Mouse (Mus musculus): ENCODE data around the gene Iqch. TPM values are rescaled to one million over a fixed set of nuclear protein-coding genes. Genes with fewer than 3 reads are reported as not detected.
A peak's percentile ranks its signal among the peaks of the same experiment; 100 is the strongest.

The Iqch gene
- polyA plus RNA-seq, 1 experiment from 2014 or later: not detected

DNA sequence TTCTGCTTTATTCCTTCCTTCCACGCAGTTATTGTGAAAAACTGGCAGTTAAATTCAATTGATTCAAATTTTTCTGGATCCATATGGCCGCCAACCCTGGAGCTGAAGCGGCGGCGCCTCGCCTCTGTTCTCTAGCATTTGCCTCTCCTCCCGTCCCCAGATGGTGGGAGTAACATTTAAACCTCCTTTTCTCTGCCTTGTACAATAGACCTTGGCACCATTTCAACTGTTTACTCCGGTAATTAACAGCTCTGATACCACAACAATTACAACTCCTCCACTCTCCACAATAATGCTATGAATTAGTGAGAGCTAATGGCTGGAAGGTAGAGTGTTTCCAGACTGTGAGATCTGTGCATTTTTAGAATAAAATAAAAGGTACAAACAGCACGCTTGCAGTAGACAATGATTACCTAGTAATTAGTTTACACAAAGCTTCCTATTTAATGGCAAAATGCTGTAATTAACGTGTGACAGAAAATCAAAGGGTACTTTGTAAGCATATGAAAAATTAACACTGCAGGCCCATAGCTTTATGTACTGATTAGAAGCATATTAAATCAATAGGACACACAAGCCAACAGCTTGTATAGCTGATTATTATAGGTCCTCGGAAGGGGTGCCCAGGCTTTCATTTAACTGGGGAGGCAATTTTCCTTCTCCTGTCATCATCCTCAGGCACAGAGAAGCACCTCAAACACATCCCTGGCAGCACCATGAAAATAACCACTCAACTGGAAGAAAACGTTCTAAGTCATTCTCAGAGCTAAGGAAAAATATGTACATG, 111.6 kb downstream of the Iqch start:
- ATAC-seq (ENCODE audit: low read depth) (no peak), DNase-seq (no peak)
- no peaks in the 10 kb centered on the region for H3K9me3 ChIP-seq (replicated peaks)
- no peaks in the 10 kb centered on the region for H3K27me3 ChIP-seq
- H3K4me2 ChIP-seq: no peak overlapping the region
- no peak overlapping the region for H3K4me3 ChIP-seq (replicated peaks)
- H3K27ac ChIP-seq: no peak overlapping the region
- no peaks in the 10 kb centered on the region for H3K36me3 ChIP-seq
- WGBS (ENCODE audit: insufficient replicate concordance): 70% methylated on average over 12 of the region's 12 CpGs
- H3K9ac ChIP-seq: no peak overlapping the region
- H3K4me1 ChIP-seq (replicated peaks): peaks cover 20% of the 10 kb centered on the region

GRCm38 (mm10) chr9:63489156-63489555, 113.1 kb downstream of the Iqch start:
- Histone ChIP-seq H3K4me2 (no peak overlapping the region), H3K9me3 (replicated peaks) (no peaks in the 10 kb centered on the region), H3K27me3 (no peaks in the 10 kb centered on the region), H3K36me3 (no peaks in the 10 kb centered on the region), H3K4me1 (replicated peaks) (peaks cover 12% of the 10 kb centered on the region), H3K4me3 (replicated peaks) (no peak overlapping the region), H3K9ac (no peak overlapping the region), H3K27ac (no peak overlapping the region)
- WGBS (ENCODE audit: insufficient replicate concordance): 64% methylated on average over 6 of the region's 6 CpGs
- no peak for ATAC-seq (ENCODE audit: low read depth)
- DNase-seq: no peak

GRCm38 (mm10) chr9:63465561-63465960, 136.7 kb downstream of the Iqch start:
- H3K4me3 ChIP-seq (replicated peaks): no peak overlapping the region
- no peaks in the 10 kb centered on the region for H3K9me3 ChIP-seq (replicated peaks)
- no peaks in the 10 kb centered on the region for H3K4me1 ChIP-seq (replicated peaks)
- H3K27me3 ChIP-seq: no peaks in the 10 kb centered on the region
- H3K9ac ChIP-seq: no peak overlapping the region
- DNase-seq (no peak), ATAC-seq (ENCODE audit: low read depth) (no peak)
- no peaks in the 10 kb centered on the region for H3K36me3 ChIP-seq
- H3K4me2 ChIP-seq: no peak overlapping the region
- 63% methylated on average over 3 of the region's 3 CpGs for WGBS (ENCODE audit: insufficient replicate concordance)
- H3K27ac ChIP-seq: no peak overlapping the region

- 43% methylated on average over 2 of the region's 2 CpGs for WGBS (ENCODE audit: insufficient replicate concordance)
- no peak overlapping the region for H3K4me3 ChIP-seq (replicated peaks)
- no peak overlapping the region for H3K9ac ChIP-seq
- H3K9me3 ChIP-seq (replicated peaks): no peaks in the 10 kb centered on the region
- DNase-seq: peak; percentile 47
- no peak overlapping the region for H3K4me2 ChIP-seq
- H3K4me1 ChIP-seq (replicated peaks): no peaks in the 10 kb centered on the region
- H3K27ac ChIP-seq: no peak overlapping the region
- no peak for ATAC-seq (ENCODE audit: low read depth)
- H3K27me3 ChIP-seq: no peaks in the 10 kb centered on the region
- no peaks in the 10 kb centered on the region for H3K36me3 ChIP-seq
Measured at GRCm38 (mm10) chr9:63462296-63462695, 140.0 kb downstream of the Iqch start.

- H3K4me1 ChIP-seq (replicated peaks): no peaks in the 10 kb centered on the region
- H3K27ac ChIP-seq: no peak overlapping the region
- H3K9me3 ChIP-seq (replicated peaks): no peaks in the 10 kb centered on the region
- DNase-seq (no peak), ATAC-seq (ENCODE audit: low read depth) (no peak)
- no peak overlapping the region for H3K4me2 ChIP-seq
- no peaks in the 10 kb centered on the region for H3K27me3 ChIP-seq
- H3K36me3 ChIP-seq: no peaks in the 10 kb centered on the region
- H3K9ac ChIP-seq: no peak overlapping the region
- H3K4me3 ChIP-seq (replicated peaks): no peak overlapping the region
Measured at GRCm38 (mm10) chr9:63456401-63456800, 145.9 kb downstream of the Iqch start.

GRCm38 (mm10) chr9:63454341-63454740, 148.0 kb downstream of the Iqch start:
- H3K4me3 ChIP-seq (replicated peaks): no peak overlapping the region
- WGBS (ENCODE audit: insufficient replicate concordance): 66% methylated on average over 5 of the region's 5 CpGs
- H3K4me2 ChIP-seq: no peak overlapping the region
- H3K27ac ChIP-seq: no peak overlapping the region
- no peaks in the 10 kb centered on the region for H3K36me3 ChIP-seq
- no peaks in the 10 kb centered on the region for H3K9me3 ChIP-seq (replicated peaks)
- DNase-seq (no peak), ATAC-seq (ENCODE audit: low read depth) (no peak)
- H3K4me1 ChIP-seq (replicated peaks): no peaks in the 10 kb centered on the region
- no peak overlapping the region for H3K9ac ChIP-seq
- H3K27me3 ChIP-seq: no peaks in the 10 kb centered on the region

GRCm38 (mm10) chr9:63450531-63451030, 151.7 kb downstream of the Iqch start:
- WGBS (ENCODE audit: insufficient replicate concordance): 57% methylated on average over 4 of the region's 4 CpGs
- no peaks in the 10 kb centered on the region for H3K9me3 ChIP-seq (replicated peaks)
- no peak overlapping the region for H3K4me3 ChIP-seq (replicated peaks)

DNA sequence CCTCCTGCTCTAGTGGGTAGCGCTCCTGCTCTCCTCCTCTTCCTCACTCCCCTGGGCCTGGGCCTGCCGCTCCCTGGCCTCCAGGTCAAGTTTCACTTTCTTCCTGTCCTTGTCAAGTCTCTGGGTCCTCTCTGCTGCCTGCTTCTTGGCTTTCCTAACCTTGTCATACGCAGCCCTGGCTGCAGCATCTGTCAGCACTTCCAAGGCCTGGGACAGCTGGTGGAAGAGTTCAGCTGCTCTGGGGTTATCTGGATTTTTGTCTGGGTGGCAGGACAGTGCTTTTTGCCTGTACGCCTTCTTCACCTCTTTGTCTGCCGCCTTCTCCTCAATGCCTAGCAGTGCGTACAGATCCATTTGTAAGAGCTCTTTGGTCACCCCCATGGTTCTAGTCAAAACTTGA, 158.6 kb downstream of the Iqch start:
- Histone ChIP-seq H3K27me3 (no peaks in the 10 kb centered on the region), H3K36me3 (no peaks in the 10 kb centered on the region), H3K4me3 (replicated peaks) (no peak overlapping the region), H3K9me3 (replicated peaks) (no peaks in the 10 kb centered on the region), H3K27ac (no peak overlapping the region), H3K9ac (no peak overlapping the region), H3K4me1 (replicated peaks) (no peaks in the 10 kb centered on the region), H3K4me2 (no peak overlapping the region)
- ATAC-seq (ENCODE audit: low read depth) (no peak), DNase-seq (no peak)
- 62% methylated on average over 6 of the region's 6 CpGs for WGBS (ENCODE audit: insufficient replicate concordance)

More at GRCm38 (mm10) chr9:63450531-63451030, 151.7 kb downstream of the Iqch start:
- DNase-seq: no peak
- Histone ChIP-seq H3K27me3 (no peaks in the 10 kb centered on the region), H3K27ac (no peak overlapping the region), H3K36me3 (no peaks in the 10 kb centered on the region), H3K9ac (no peak overlapping the region), H3K4me2 (no peak overlapping the region), H3K4me1 (replicated peaks) (no peaks in the 10 kb centered on the region)
- no peak for ATAC-seq (ENCODE audit: low read depth)

DNA sequence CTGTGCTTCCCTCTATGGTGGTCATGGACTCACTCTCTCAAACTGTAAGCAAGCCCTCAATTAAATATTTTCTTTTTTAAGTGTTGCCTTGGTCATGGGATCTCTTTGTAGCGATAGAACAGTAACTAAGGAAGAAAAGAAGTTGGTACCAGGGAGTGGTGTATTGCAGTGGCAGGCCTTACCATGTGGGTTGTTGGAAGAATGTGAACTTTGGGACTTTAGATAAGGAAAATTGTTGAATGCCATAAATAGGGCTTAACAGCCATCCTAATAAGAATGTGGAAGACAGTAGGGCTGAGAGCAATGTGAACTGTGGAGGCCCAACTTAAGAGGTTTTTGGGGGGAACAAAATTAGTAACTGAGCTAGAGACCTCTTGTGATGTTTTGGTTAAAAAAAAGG, 171.6 kb downstream of the Iqch start:
- Histone ChIP-seq H3K36me3 (no peaks in the 10 kb centered on the region), H3K9me3 (replicated peaks) (no peaks in the 10 kb centered on the region), H3K4me2 (no peak overlapping the region), H3K27ac (no peak overlapping the region), H3K27me3 (no peaks in the 10 kb centered on the region), H3K4me1 (replicated peaks) (no peaks in the 10 kb centered on the region), H3K4me3 (replicated peaks) (no peak overlapping the region), H3K9ac (no peak overlapping the region)
- 48% methylated on average over 1 of the region's 1 CpGs for WGBS (ENCODE audit: insufficient replicate concordance)
- ATAC-seq (ENCODE audit: low read depth) (no peak), DNase-seq (no peak)

DNA sequence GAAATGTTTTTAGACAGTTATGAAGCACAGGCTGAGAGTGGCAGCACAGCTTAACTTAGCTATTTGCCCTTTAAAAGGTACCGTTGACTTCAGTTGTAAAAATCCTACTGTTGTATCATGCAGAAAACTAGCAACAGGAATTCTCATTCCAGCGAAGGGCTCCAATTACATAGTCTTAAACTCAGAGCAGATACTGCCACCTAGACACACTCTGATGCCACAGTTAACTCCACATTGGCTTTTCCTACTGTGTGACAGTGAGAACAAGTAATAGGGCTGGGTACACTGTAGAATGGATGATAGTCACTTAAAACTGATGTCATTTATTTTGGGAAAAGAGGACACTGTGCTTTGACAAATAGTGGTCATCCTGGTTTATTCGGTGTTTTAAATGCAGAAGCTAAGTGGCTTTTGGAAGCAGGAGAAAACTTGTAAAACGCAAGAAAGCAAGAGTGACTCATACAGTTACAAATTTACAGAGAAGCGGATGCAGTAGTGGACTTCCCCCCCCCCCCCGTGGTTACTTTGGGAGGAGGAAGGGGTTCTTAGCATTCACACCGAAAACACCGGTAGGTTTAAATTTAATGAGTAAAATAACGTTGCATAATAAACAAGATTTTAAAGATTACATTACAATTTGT, 181.1 kb downstream of the Iqch start:
- DNase-seq: no peak

GRCm38 (mm10) chr9:63420396-63420795, 181.9 kb downstream of the Iqch start:
- no peaks in the 10 kb centered on the region for H3K36me3 ChIP-seq
- no peaks in the 10 kb centered on the region for H3K9me3 ChIP-seq (replicated peaks)
- H3K9ac ChIP-seq: no peak overlapping the region
- H3K4me3 ChIP-seq (replicated peaks): no peak overlapping the region
- H3K4me1 ChIP-seq (replicated peaks): no peaks in the 10 kb centered on the region
- no peaks in the 10 kb centered on the region for H3K27me3 ChIP-seq
- H3K4me2 ChIP-seq: no peak overlapping the region
- ATAC-seq (ENCODE audit: low read depth) (no peak), DNase-seq (no peak)
- 57% methylated on average over 6 of the region's 6 CpGs for WGBS (ENCODE audit: insufficient replicate concordance)
- H3K27ac ChIP-seq: no peak overlapping the region

More for the DNA sequence above, 181.1 kb downstream of the Iqch start:
- Histone ChIP-seq H3K36me3 (no peaks in the 10 kb centered on the region), H3K27me3 (no peaks in the 10 kb centered on the region), H3K9ac (no peak overlapping the region), H3K27ac (no peak overlapping the region), H3K4me3 (replicated peaks) (no peak overlapping the region), H3K4me2 (no peak overlapping the region), H3K4me1 (replicated peaks) (no peaks in the 10 kb centered on the region), H3K9me3 (replicated peaks) (no peaks in the 10 kb centered on the region)
- 49% methylated on average over 9 of the region's 9 CpGs for WGBS (ENCODE audit: insufficient replicate concordance)
- ATAC-seq (ENCODE audit: low read depth): no peak

- H3K36me3 ChIP-seq: no peaks in the 10 kb centered on the region
- no peak for ATAC-seq (ENCODE audit: low read depth)
- peaks cover 22% of the 10 kb centered on the region for H3K4me1 ChIP-seq (replicated peaks)
- 64% methylated on average over 1 of the region's 1 CpGs for WGBS (ENCODE audit: insufficient replicate concordance)
- no peaks in the 10 kb centered on the region for H3K9me3 ChIP-seq (replicated peaks)
- DNase-seq: no peak
- H3K27ac ChIP-seq: no peak overlapping the region
- no peak overlapping the region for H3K9ac ChIP-seq
- H3K27me3 ChIP-seq: no peaks in the 10 kb centered on the region
- no peak overlapping the region for H3K4me2 ChIP-seq
- no peak overlapping the region for H3K4me3 ChIP-seq (replicated peaks)
Measured at GRCm38 (mm10) chr9:63400176-63400575, 202.1 kb downstream of the Iqch start.

All from liver, embryonic 13.5 days (tissue).